Mouse (Mus musculus): Measurements from ENCODE around the gene Ret.

GRCm38 (mm10) chr6:118165516-118165915, 32.0 kb downstream of the Ret start:
- no peak for TF ChIP-seq GATA1 (IDR thresholded peaks at IDR 0.05; ENCODE audit: borderline replicate concordance, low read length)
- no peak for TF ChIP-seq FLI1 (IDR thresholded peaks at IDR 0.05; ENCODE audit: low read length)

Data from megakaryocyte, embryonic 14.5 days (primary cell).